Mouse (Mus musculus) gastrocnemius, postnatal 36 days (tissue): ENCODE measurements around the gene Arl2. TPM values are rescaled to one million over a fixed set of nuclear protein-coding genes. Genes with fewer than 3 reads are reported as not detected.

Experiments
- DNase-seq, 2 experiments: peaks; one replicate each; pipeline ENCODE4 v3.0.0; 2022
- intact Hi-C: fragments of 180-260 bp; cut with DNase I; formaldehyde crosslinking; loops from one replicate; pipeline ENCODE4 v1.15.1; 2025
- total RNA-seq, 2 experiments: library from RNA; stranded (reverse); gene quantifications; 2 replicates each; pipeline ENCODE4 v1.2.3; 2021

Arl2 gene
- total RNA-seq, 2 experiments from 2014 or later: 51.8 to 62.6 TPM

- DNase-seq: peak; percentile 93
- intact Hi-C loops: no loop called here
Observed at GRCm38 (mm10) chr19:6127760-6128341, 13.5 kb downstream of the Arl2 start, which contains the start of gene Snx15. Gene Snx15 (minus strand): TSS chr19:6128304.

- no peak for DNase-seq
- intact Hi-C loops: no loop called here
Observed at GRCm38 (mm10) chr19:6126789-6127580, 14.4 kb downstream of the Arl2 start.

- DNase-seq: no peak
- intact Hi-C loops: no loop called here
Observed at GRCm38 (mm10) chr19:6126289-6126688, 15.1 kb downstream of the Arl2 start.

GRCm38 (mm10) chr19:6124898-6125297 is 16.4 kb downstream of the Arl2 start:
- intact Hi-C loops: loop anchor here (5.0 kb wide), 1 partner anchor 158 kb away; no protein-coding TSS in a partner anchor
- DNase-seq: no peak

GRCm38 (mm10) chr19:6123330-6123729 is 18.0 kb downstream of the Arl2 start:
- intact Hi-C loops: loop anchor here (5.0 kb wide), 1 partner anchor 156 kb away; no protein-coding TSS in a partner anchor

GRCm38 (mm10) chr19:6121761-6122160 is 19.6 kb downstream of the Arl2 start:
- intact Hi-C loops: loop anchor here (5.0 kb wide), 1 partner anchor 154 kb away; no protein-coding TSS in a partner anchor
- DNase-seq: no peak

More at GRCm38 (mm10) chr19:6123330-6123729, 18.0 kb downstream of the Arl2 start:
- DNase-seq: no peak

GRCm38 (mm10) chr19:6118677-6119185 is 22.6 kb downstream of the Arl2 start:
- DNase-seq: no peak
- intact Hi-C loops: loop anchor here (5.0 kb wide), 1 partner anchor 36 kb away; the partner anchor contains the start of genes Cdca5, Gm28374, Tmem262 and Zfpl1

GRCm38 (mm10) chr19:6117986-6118676 is 23.2 kb downstream of the Arl2 start, which contains the start of gene Sac3d1:
Gene Sac3d1 (minus strand): TSS chr19:6118650.
- DNase-seq: peak; percentile 81 to 84
- intact Hi-C loops: loop anchor here (5.0 kb wide), 1 partner anchor 36 kb away; the partner anchor contains the start of genes Cdca5, Gm28374, Tmem262 and Zfpl1

GRCm38 (mm10) chr19:6117346-6117985 is 23.9 kb downstream of the Arl2 start:
- DNase-seq: no peak
- intact Hi-C loops: loop anchor here (5.0 kb wide), 1 partner anchor 35 kb away; the partner anchor contains the start of genes Cdca5, Gm28374, Tmem262 and Zfpl1

- intact Hi-C loops: loop anchor here (5.0 kb wide), 1 partner anchor 34 kb away; the partner anchor contains the start of genes Cdca5, Gm28374, Tmem262 and Zfpl1
- no peak for DNase-seq
Observed at GRCm38 (mm10) chr19:6116113-6116850, 25.1 kb downstream of the Arl2 start.

- intact Hi-C loops: no loop called here
Observed at GRCm38 (mm10) chr19:6113116-6113515, 28.2 kb downstream of the Arl2 start.

GRCm38 (mm10) chr19:6105586-6105985 is 35.8 kb downstream of the Arl2 start, which contains the start of gene Naaladl1:
Gene Naaladl1 (plus strand): TSS chr19:6105782.
- intact Hi-C loops: no loop called here
- no peak for DNase-seq

More at GRCm38 (mm10) chr19:6113116-6113515, 28.2 kb downstream of the Arl2 start:
- DNase-seq: no peak

- intact Hi-C loops: no loop called here
- DNase-seq: no peak
Observed at GRCm38 (mm10) chr19:6104476-6104875, 36.9 kb downstream of the Arl2 start.

- DNase-seq: no peak
- intact Hi-C loops: no loop called here
Observed at GRCm38 (mm10) chr19:6102169-6102853, 39.0 kb downstream of the Arl2 start.

GRCm38 (mm10) chr19:6101186-6101585 is 40.2 kb downstream of the Arl2 start:
- DNase-seq: no peak
- intact Hi-C loops: no loop called here

GRCm38 (mm10) chr19:6097847-6098246 is 43.5 kb downstream of the Arl2 start:
- DNase-seq: no peak
- intact Hi-C loops: no loop called here

- intact Hi-C loops: no loop called here
Observed at GRCm38 (mm10) chr19:6094119-6094518, 47.2 kb downstream of the Arl2 start, which contains the start of gene AC131692.1. Gene AC131692.1 (plus strand): TSS chr19:6094419.

GRCm38 (mm10) chr19:6088841-6089240 is 52.5 kb downstream of the Arl2 start:
- intact Hi-C loops: no loop called here
- no peak for DNase-seq

More at GRCm38 (mm10) chr19:6094119-6094518, 47.2 kb downstream of the Arl2 start, which contains the start of gene AC131692.1:
- DNase-seq: no peak
